Mouse (Mus musculus) lung, embryonic 15.5 days (tissue): ENCODE data around the gene Chat. TPM values are rescaled to one million over a fixed set of nuclear protein-coding genes. Genes with fewer than 3 reads are reported as not detected.

Source experiments
- ATAC-seq: fragments of 200-750 bp; cut with Nextera tagmentation; 2 replicates; pipeline ENCODE4 v1.8.0; 2017; ENCODE audit warnings: moderate number of reproducible peaks, borderline replicate concordance; ENCODE audit not compliant: low FRiP score, low TSS enrichment; ENCODE audit errors: extremely low read depth
- H3K27ac ChIP-seq: fragments of 300-500 bp; sonication (generic); 2 replicates; pipeline ENCODE4 v1.5.1; 2015; ENCODE audit warnings: moderate library complexity, mild to moderate bottlenecking, inconsistent platforms
- H3K27me3 ChIP-seq: fragments of 300-500 bp; sonication (generic); 2 replicates; pipeline ENCODE4 v1.6.1; 2015; ENCODE audit warnings: inconsistent platforms
- H3K36me3 ChIP-seq: fragments of 300-500 bp; sonication (generic); 2 replicates; pipeline ENCODE4 v1.6.1; 2015; ENCODE audit warnings: inconsistent platforms
- H3K4me1 ChIP-seq: fragments of 300-500 bp; sonication (generic); 2 replicates; pipeline ENCODE4 v1.6.1; 2015; ENCODE audit warnings: inconsistent platforms
- H3K4me2 ChIP-seq: fragments of 300-500 bp; sonication (generic); 2 replicates; pipeline ENCODE4 v1.6.1; 2015; ENCODE audit warnings: inconsistent platforms, mild to moderate bottlenecking, moderate library complexity
- H3K4me3 ChIP-seq: fragments of 300-500 bp; sonication (generic); 2 replicates; pipeline ENCODE4 v1.5.1; 2015; ENCODE audit warnings: mild to moderate bottlenecking, inconsistent platforms
- H3K9ac ChIP-seq: fragments of 300-500 bp; sonication (generic); 2 replicates; pipeline ENCODE4 v1.6.1; 2015; ENCODE audit warnings: inconsistent platforms
- H3K9me3 ChIP-seq: fragments of 300-500 bp; sonication (generic); 2 replicates; pipeline ENCODE4 v1.6.1; 2016; ENCODE audit warnings: inconsistent platforms
- WGBS: fragments of 180-500 bp; shearing (Covaris S2); methylation state at CpG from one replicate; pipeline ENCODE4 v1.1.7; 2015; 5-methylcytosine and 5-hydroxymethylcytosine counted together
- polyA plus RNA-seq: library from polyadenylated mRNA; unstranded; fragments of >200 nt; fragmentation: Nextera tagmentation; extraction: Ambion mirVana; gene quantifications from 2 replicates; pipeline ENCODE4 v1.2.1, GENCODE M21; 2015

Chat gene
- polyA plus RNA-seq, 1 experiment from 2014 or later: 0.11 TPM

GRCm38 (mm10) chr14:32496115-32496850 lies 30.5 kb upstream of the Chat start:
- 66% methylated on average over 8 of the region's 8 CpGs for WGBS

DNA sequence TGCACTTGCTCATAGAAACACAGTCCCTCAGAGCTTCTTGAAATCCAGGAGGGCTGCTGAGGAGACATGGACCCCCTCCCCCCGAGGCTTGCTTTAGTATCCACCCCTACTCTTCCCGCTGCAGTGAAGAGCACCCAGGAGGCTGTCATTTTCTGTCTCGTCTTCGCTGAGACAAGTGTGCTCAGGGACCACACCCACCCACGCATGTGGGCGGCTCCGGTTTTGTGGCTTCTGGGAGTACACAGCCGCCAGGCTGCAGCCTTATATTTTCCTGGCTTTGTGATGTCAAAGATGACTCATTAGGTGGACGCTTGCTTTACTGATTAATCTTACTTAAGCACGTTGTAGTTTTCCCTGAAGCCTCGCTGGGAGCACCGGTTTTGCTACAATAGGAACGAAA lies 26.7 kb upstream of the Chat start:
- peak overlapping the region; percentile 31 for H3K4me2 ChIP-seq
- H3K4me3 ChIP-seq: peak overlapping the region; percentile 4; the same call in 1 of the 2 replicates
- 9% methylated on average over 13 of the region's 13 CpGs for WGBS

More at GRCm38 (mm10) chr14:32496115-32496850, 30.5 kb upstream of the Chat start:
- no peaks in the 10 kb centered on the region for H3K9me3 ChIP-seq
- H3K36me3 ChIP-seq: no peaks in the 10 kb centered on the region
- H3K4me1 ChIP-seq: 0 out of 2 replicates have a peak, but pooled peaks cover 3% of the 10 kb centered on the region
- no peak for ATAC-seq
- no peak overlapping the region for H3K4me2 ChIP-seq
- peaks cover 14% of the 10 kb centered on the region; the same call in 1 of the 2 replicates for H3K27me3 ChIP-seq
- no peak overlapping the region for H3K27ac ChIP-seq
- no peak overlapping the region for H3K4me3 ChIP-seq
- H3K9ac ChIP-seq: no peak overlapping the region

GRCm38 (mm10) chr14:32482061-32482460 lies 16.3 kb upstream of the Chat start:
- Histone ChIP-seq H3K9me3 (no peaks in the 10 kb centered on the region), H3K27me3 (no peaks in the 10 kb centered on the region; the same call in 1 of the 2 replicates), H3K36me3 (no peaks in the 10 kb centered on the region), H3K9ac (no peak overlapping the region), H3K4me2 (no peak overlapping the region), H3K4me3 (no peak overlapping the region), H3K4me1 (no peaks in the 10 kb centered on the region), H3K27ac (no peak overlapping the region)
- no peak for ATAC-seq
- WGBS: 8% methylated on average over 3 of the region's 3 CpGs

More for the DNA sequence above, 26.7 kb upstream of the Chat start:
- Histone ChIP-seq H3K4me1 (0 out of 2 replicates have a peak, but pooled peaks cover 3% of the 10 kb centered on the region), H3K27ac (no peak overlapping the region), H3K9me3 (no peaks in the 10 kb centered on the region), H3K27me3 (peaks cover 14% of the 10 kb centered on the region; the same call in 1 of the 2 replicates), H3K36me3 (no peaks in the 10 kb centered on the region), H3K9ac (no peak overlapping the region)
- no peak for ATAC-seq

DNA sequence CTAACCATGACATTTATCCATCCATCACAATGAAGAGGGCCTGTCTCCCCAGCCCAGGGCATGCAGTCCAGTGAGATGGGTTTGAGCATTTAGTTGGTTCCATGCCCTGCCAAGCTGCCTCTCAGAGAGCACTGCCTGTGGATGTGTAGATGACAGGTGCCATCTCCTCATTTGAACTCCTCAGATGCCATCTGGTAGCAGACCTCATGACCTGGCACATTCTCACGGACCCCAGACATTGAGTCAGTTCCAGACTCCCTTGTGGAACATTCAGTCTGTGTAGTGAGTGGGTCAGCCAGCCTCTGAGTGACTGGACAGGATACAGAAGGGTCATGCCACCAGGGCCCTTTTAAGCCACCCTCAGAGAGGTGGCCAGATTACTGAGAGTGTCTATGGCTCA lies 11.8 kb upstream of the Chat start:
- H3K36me3 ChIP-seq: no peaks in the 10 kb centered on the region
- 41% methylated on average over 1 of the region's 1 CpGs for WGBS
- no peak for ATAC-seq

DNA sequence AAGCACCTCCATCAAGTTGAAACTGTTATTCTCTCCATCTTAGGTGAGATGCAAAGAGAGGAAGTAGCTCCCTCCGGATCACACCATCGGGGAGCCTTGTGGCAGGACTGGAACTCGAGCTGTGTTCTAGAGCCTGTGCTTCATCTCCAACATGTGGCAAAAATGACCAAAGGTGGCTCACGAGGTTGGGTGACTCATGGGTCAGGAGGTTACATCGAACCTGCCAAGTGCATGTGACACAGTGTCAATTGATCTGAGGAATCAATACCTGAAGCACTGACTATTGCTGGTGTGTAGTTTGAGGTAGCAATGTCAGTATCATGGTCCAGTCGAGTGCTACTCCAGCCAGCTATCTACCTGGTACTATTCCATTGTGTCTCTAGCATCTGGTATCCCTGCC lies 10.8 kb upstream of the Chat start:
- Histone ChIP-seq H3K27me3 (no peaks in the 10 kb centered on the region), H3K4me3 (no peak overlapping the region), H3K36me3 (no peaks in the 10 kb centered on the region), H3K9me3 (no peaks in the 10 kb centered on the region), H3K9ac (no peak overlapping the region), H3K4me2 (no peak overlapping the region), H3K27ac (no peak overlapping the region), H3K4me1 (no peaks in the 10 kb centered on the region)
- 66% methylated on average over 6 of the region's 6 CpGs for WGBS
- no peak for ATAC-seq

More for the DNA sequence above, 11.8 kb upstream of the Chat start:
- Histone ChIP-seq H3K9ac (no peak overlapping the region), H3K4me1 (no peaks in the 10 kb centered on the region), H3K4me2 (no peak overlapping the region), H3K4me3 (no peak overlapping the region), H3K27me3 (no peaks in the 10 kb centered on the region), H3K27ac (no peak overlapping the region), H3K9me3 (no peaks in the 10 kb centered on the region)

- Histone ChIP-seq H3K36me3 (no peaks in the 10 kb centered on the region), H3K4me2 (no peak overlapping the region), H3K9me3 (no peaks in the 10 kb centered on the region), H3K27ac (no peak overlapping the region), H3K4me1 (no peaks in the 10 kb centered on the region), H3K4me3 (no peak overlapping the region), H3K27me3 (no peaks in the 10 kb centered on the region), H3K9ac (no peak overlapping the region)
- ATAC-seq: no peak
- WGBS: 10% methylated on average over 4 of the region's 4 CpGs
These were observed 7.2 kb upstream of the Chat start for GRCm38 (mm10) chr14:32472996-32473395.

DNA sequence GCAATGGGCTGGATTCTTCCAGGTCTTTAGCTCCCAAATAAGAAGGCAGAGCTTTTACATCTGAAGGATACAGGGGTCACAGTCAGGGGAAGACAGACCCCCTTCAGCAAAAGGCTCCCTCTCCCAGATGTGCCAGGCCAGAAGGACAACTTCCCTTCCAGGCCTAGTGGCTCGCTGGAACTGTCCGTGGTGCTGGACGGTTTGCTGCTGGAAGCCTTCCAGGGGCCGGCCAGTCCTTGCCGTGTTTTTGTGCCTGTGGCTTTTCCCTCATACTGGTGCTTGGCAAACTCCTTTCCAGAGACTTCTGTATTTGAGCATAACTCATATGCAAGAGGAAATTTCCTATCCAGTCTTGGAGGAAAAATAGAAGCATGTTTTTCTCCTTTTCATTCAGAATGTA lies 1.8 kb upstream of the Chat start:
- no peak for ATAC-seq
- WGBS: 4% methylated on average over 5 of the region's 5 CpGs
- H3K4me2 ChIP-seq: no peak overlapping the region

DNA sequence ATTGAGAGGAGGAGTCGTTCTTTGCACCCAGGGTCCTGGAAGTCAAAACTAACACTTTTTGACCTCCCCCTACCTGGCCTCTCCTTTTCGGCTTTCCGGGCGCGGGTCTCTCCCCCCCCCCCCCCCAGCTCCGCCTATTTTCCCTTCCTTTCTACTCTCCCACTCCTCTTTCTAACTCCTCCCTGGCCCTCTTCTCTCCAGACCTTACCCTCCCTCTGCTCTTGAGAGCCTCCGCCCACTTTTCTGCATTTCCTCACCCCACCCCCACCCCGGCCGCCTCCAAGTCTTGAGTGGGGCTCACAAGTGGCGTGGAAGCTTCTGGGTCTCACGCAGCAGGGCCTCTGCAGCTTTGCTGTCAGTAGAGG lies 301 bp downstream of the Chat start:
- no peak for ATAC-seq
- Histone ChIP-seq H3K4me2 (no peak overlapping the region), H3K36me3 (no peaks in the 10 kb centered on the region), H3K9me3 (no peaks in the 10 kb centered on the region), H3K27me3 (peaks cover 71% of the 10 kb centered on the region), H3K4me1 (peaks cover 12% of the 10 kb centered on the region), H3K9ac (no peak overlapping the region), H3K27ac (no peak overlapping the region), H3K4me3 (no peak overlapping the region)
- 0% methylated on average over 7 of the region's 11 CpGs for WGBS

More for the DNA sequence above, 1.8 kb upstream of the Chat start:
- Histone ChIP-seq H3K27me3 (peaks cover 49% of the 10 kb centered on the region), H3K9ac (no peak overlapping the region), H3K4me1 (peaks cover 12% of the 10 kb centered on the region), H3K27ac (no peak overlapping the region), H3K4me3 (no peak overlapping the region), H3K36me3 (no peaks in the 10 kb centered on the region), H3K9me3 (no peaks in the 10 kb centered on the region)

DNA sequence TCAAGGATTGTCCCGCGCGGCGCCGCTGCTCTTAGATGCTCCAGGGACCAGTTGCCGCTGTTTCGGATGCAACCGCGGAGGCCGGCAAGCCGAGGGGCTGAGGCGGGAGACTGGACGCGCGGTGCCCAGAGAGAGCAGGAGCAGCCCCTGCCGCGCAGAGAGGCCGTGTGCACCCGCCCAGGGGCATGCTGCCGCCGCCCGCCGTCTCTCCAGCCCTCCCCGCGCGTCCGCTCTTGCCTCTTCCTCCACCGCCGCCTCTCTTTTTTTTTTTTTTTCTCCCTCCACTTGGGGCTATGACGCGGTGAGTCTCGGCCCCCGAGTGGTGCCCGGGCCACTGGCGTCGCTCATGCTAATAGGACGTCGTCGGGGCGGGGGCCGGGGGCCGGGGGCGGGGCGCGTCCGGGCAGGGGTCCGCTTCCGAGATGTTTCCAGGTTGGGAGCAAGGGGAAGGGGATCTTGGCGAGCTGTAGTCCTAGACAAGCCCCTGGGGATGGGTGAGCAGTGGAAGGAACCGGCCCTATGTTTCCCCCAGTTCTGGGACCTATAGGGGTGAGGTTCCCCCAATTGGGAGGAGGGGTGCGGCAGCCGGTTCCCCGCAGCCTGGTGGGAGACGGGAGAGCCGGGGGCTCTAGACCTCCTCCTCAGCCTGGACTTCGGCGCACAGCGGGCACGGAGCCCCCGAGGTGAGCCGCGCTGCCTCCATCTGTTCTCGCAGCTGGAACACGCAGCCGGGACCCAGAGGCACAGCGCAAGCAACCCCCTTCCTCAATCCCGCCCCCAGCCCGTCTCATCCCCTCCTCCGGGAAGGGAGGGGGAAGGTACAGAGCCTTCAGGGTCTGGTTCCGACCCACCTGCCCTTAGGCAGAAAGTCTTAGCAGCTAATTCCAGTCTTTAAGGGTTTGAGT lies 936 bp downstream of the Chat start, which contains the start of gene Slc18a3:
Gene Slc18a3 (minus strand): TSS at position 250 of the 905 bp plus-strand sequence.
- Histone ChIP-seq H3K4me2 (peak within 1 kb of the TSS; percentile 50), H3K27ac (no peak within 1 kb of the TSS), H3K9ac (no peak within 1 kb of the TSS), H3K4me3 (peak within 1 kb of the TSS; percentile 30), H3K9me3 (no peaks in the 10 kb centered on the region), H3K36me3 (no peaks in the 10 kb centered on the region), H3K27me3 (peaks cover 77% of the 10 kb centered on the region), H3K4me1 (peaks cover 12% of the 10 kb centered on the region)
- under 1% methylated on average over 57 of the region's 70 CpGs for WGBS
- no peak; the same call in 1 of the 2 replicates for ATAC-seq

GRCm38 (mm10) chr14:32463211-32464040 lies 2.4 kb downstream of the Chat start:
- Histone ChIP-seq H3K4me2 (no peak overlapping the region), H3K4me3 (no peak overlapping the region), H3K4me1 (peaks cover 12% of the 10 kb centered on the region), H3K9ac (no peak overlapping the region), H3K9me3 (no peaks in the 10 kb centered on the region), H3K27ac (no peak overlapping the region), H3K27me3 (peaks cover 91% of the 10 kb centered on the region), H3K36me3 (no peaks in the 10 kb centered on the region)
- WGBS: 4% methylated on average over 74 of the region's 74 CpGs
- ATAC-seq: no peak

DNA sequence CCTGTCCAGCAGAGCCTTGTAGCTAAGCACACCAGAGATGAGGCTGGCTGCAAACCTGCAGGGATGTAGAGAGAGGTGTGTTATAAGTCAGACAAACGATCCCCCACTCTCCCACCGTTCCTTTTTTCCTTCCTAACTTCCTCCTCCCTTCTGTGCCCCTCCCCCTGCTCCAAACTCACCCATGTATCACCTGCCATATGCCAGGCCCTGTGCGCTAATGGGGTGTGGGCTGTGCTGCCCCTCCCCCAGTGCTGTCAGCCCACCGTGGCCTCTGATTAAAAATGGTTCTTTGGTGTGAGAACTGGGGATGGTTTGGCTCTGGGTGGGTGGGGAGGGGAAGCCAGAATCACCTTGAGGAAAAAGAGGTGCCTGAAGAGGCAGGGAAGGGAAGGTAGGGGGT lies 13.2 kb downstream of the Chat start:
- H3K27me3 ChIP-seq: peaks cover 7% of the 10 kb centered on the region; the same call in 1 of the 2 replicates
- H3K9ac ChIP-seq: no peak overlapping the region
- no peak for ATAC-seq
- H3K4me3 ChIP-seq: no peak overlapping the region
- H3K4me2 ChIP-seq: no peak overlapping the region
- 7% methylated on average over 4 of the region's 4 CpGs for WGBS
- no peaks in the 10 kb centered on the region for H3K9me3 ChIP-seq
- H3K27ac ChIP-seq: no peak overlapping the region
- no peaks in the 10 kb centered on the region for H3K36me3 ChIP-seq
- H3K4me1 ChIP-seq: no peaks in the 10 kb centered on the region
